Mouse (Mus musculus): ENCODE data around the gene Trank1. TPM values are rescaled to one million over a fixed set of nuclear protein-coding genes. Genes with fewer than 3 reads are reported as not detected.
A peak's percentile ranks its signal among the peaks of the same experiment; 100 is the strongest.

The Trank1 gene
- polyA plus RNA-seq, 1 experiment from 2014 or later: 0.13 TPM

DNA sequence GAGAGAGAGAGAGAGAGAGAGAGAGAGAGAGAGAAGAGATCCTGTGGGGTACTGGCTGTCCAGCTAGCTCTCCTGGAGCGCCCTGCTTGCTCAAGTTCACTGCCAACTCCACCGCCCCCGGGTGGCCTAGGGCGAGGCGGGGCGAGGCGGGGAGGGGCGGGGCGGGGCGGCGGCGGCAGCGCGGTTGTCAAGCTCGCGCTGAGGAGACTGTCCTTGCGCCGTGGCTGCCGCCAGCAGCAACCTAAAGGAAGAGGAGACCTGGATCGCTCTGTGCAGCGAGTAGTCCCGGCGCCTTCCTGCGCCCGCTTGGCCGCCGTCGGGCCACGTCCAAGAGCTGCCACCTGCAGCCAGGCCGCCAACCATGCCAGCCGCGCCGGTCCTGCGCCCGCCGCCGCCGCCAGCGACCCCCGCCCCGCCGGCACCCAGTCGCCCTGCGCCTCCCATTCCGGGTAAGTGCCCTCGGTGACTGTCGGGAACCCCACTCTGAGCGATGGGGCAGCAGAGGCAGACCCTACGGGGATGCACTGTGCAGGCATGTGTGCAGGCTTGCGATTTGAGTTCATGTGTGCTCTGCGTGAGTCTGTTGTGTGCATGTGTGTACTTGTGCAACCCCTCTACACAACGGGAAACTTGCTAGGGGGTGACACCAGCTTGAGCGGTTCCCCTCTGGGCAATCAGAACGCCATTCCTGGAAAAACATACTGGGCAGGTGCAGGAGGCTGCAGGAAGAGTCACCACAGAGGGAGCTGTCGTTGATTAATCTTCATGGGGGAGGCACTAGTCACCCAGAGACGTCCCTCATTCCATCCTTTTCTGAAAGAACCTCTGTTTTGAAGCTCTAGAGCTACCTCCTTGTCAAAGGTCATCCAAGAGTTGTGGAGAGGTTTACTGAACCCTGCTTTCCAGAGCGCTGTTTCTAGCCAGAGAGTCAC lies 127.6 kb downstream of the Trank1 start, which contains the start of gene Dclk3:
TSS of gene Dclk3 (plus strand) at position 178 of the 932 bp plus-strand sequence.
- H3K4me3 ChIP-seq (replicated peaks): peak within 1 kb of the TSS; percentile 39
- peak; percentile 79; the same call in 1 of the 2 replicates for ATAC-seq (ENCODE audit: insufficient read depth, low FRiP score, low read depth)
- WGBS: 5% methylated on average over 42 of the region's 57 CpGs

GRCm38 (mm10) chr9:111439836-111440201 lies 128.3 kb downstream of the Trank1 start:
- no peak overlapping the region for H3K27ac ChIP-seq
- no peak for ATAC-seq (ENCODE audit: insufficient read depth, low FRiP score, low read depth)
- H3K9me3 ChIP-seq: no peaks in the 10 kb centered on the region
- no peaks in the 10 kb centered on the region for H3K36me3 ChIP-seq
- no peak overlapping the region for H3K9ac ChIP-seq
- WGBS: 57% methylated on average over 8 of the region's 8 CpGs
- no peak overlapping the region for H3K4me3 ChIP-seq (replicated peaks)
- H3K27me3 ChIP-seq (replicated peaks): peaks cover 13% of the 10 kb centered on the region; the same call in 1 of the 2 replicates
- H3K4me2 ChIP-seq: no peak overlapping the region
- peaks cover 3% of the 10 kb centered on the region; the same call in 1 of the 2 replicates for H3K4me1 ChIP-seq

More for the DNA sequence above, 127.6 kb downstream of the Trank1 start, which contains the start of gene Dclk3:
- H3K9me3 ChIP-seq: no peaks in the 10 kb centered on the region
- H3K27ac ChIP-seq: no peak within 1 kb of the TSS
- H3K4me1 ChIP-seq: peaks cover 3% of the 10 kb centered on the region; the same call in 1 of the 2 replicates
- H3K9ac ChIP-seq: no peak within 1 kb of the TSS
- H3K36me3 ChIP-seq: no peaks in the 10 kb centered on the region
- H3K27me3 ChIP-seq (replicated peaks): peaks cover 13% of the 10 kb centered on the region; the same call in 1 of the 2 replicates
- H3K4me2 ChIP-seq: peak within 1 kb of the TSS; percentile 90

DNA sequence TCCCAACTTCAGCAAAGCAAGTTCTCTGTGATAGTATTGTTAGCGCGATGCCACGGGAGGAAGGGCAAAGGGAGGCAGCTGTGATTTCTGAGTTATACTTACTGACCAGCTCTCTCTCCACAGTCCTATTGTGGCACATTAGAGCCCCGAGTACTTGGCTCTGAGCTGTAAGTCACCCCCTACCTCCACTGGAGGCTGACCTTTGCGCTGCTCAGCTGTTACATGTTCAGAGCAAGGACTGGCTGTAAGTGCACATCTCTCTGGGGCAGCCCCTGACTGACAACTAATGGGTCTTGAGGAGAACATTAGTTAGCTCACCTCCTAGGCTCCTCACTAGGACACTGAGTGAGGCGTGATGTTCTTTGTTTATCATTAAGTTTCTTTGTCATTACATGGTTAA lies 128.9 kb downstream of the Trank1 start:
- Histone ChIP-seq H3K27ac (no peak overlapping the region), H3K9me3 (no peaks in the 10 kb centered on the region), H3K27me3 (replicated peaks) (peaks cover 13% of the 10 kb centered on the region; the same call in 1 of the 2 replicates), H3K4me2 (no peak overlapping the region), H3K36me3 (no peaks in the 10 kb centered on the region), H3K4me3 (replicated peaks) (no peak overlapping the region), H3K9ac (no peak overlapping the region), H3K4me1 (peaks cover 3% of the 10 kb centered on the region; the same call in 1 of the 2 replicates)
- WGBS: 78% methylated on average over 6 of the region's 6 CpGs
- no peak for ATAC-seq (ENCODE audit: insufficient read depth, low FRiP score, low read depth)

DNA sequence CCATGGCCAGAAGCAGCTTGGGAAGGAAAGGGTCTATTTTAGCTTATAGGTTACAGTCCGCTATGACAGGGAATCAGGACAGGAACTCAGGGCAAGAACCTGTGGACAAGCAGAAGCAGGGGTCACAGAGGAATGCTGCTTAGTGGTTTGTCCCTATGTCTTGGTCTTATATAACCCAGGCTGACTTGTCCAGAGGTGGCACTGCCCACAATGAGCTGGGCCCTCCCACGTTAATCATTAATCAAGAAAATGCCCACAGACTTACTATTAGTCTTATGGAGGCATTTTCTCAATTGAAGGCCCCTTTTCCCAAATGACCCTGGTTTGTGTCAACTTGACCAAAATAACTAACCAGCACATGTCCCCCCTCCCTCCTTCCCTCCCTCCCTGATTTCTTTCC lies 129.6 kb downstream of the Trank1 start:
- Histone ChIP-seq H3K4me1 (peaks cover 3% of the 10 kb centered on the region; the same call in 1 of the 2 replicates), H3K27ac (no peak overlapping the region), H3K4me3 (replicated peaks) (no peak overlapping the region), H3K9me3 (no peaks in the 10 kb centered on the region), H3K36me3 (no peaks in the 10 kb centered on the region), H3K27me3 (replicated peaks) (peaks cover 13% of the 10 kb centered on the region; the same call in 1 of the 2 replicates), H3K4me2 (no peak overlapping the region), H3K9ac (no peak overlapping the region)
- 84% methylated on average over 2 of the region's 2 CpGs for WGBS
- no peak for ATAC-seq (ENCODE audit: insufficient read depth, low FRiP score, low read depth)

Other genes with a start within 250 kb of the Trank1 start
- 37.3 and 38.7 TPM in 2 replicates for gene Lrrfip2, start 194.1 kb upstream of the Trank1 start, polyA plus RNA-seq (2015; fragmentation: Nextera tagmentation; extraction: Ambion mirVana)
- gene Mlh1, start 39.9 kb upstream of the Trank1 start, polyA plus RNA-seq (2015; fragmentation: Nextera tagmentation; extraction: Ambion mirVana): 36.8 and 41.7 TPM in 2 replicates
- gene Epm2aip1, start 39.8 kb upstream of the Trank1 start, polyA plus RNA-seq (2015; fragmentation: Nextera tagmentation; extraction: Ambion mirVana): 23.5 and 25.8 TPM in 2 replicates
- gene Dclk3, start 127.3 kb downstream of the Trank1 start, polyA plus RNA-seq (2015; fragmentation: Nextera tagmentation; extraction: Ambion mirVana): 0.59 and 0.71 TPM in 2 replicates

All from stomach, embryonic 15.5 days (tissue).